Mouse (Mus musculus): ENCODE measurements around the gene Ccdc136. TPM values are rescaled to one million over a fixed set of nuclear protein-coding genes. Genes with fewer than 3 reads are reported as not detected.

Gene Ccdc136
- polyA plus RNA-seq (2017; shearing (Covaris generic)), result 0.07 TPM

GRCm38 (mm10) chr6:29395910-29396713, at the start of gene Ccdc136:
TSS of gene Ccdc136 (plus strand) at chr6:29396309.

GRCm38 (mm10) chr6:29347665-29348370, 48.3 kb upstream of the Ccdc136 start, which contains the start of gene Calu:
TSS of gene Calu (plus strand) at chr6:29348069.

GRCm38 (mm10) chr6:29388052-29388518, 8.0 kb upstream of the Ccdc136 start, which contains the start of gene Opn1sw:
TSS of gene Opn1sw (minus strand) at chr6:29388468.

GRCm38 (mm10) chr6:29433038-29433803, 37.1 kb downstream of the Ccdc136 start, which contains the start of gene Flnc:
TSS of gene Flnc (plus strand) at chr6:29433256.

GRCm38 (mm10) chr6:29467583-29468354, 71.7 kb downstream of the Ccdc136 start, which contains the start of gene Atp6v1f:
TSS of gene Atp6v1f (plus strand) at chr6:29467718.

GRCm38 (mm10) chr6:29471137-29471536, 75.0 kb downstream of the Ccdc136 start, which contains the start of gene Atp6v1fnb:
TSS of gene Atp6v1fnb (plus strand) at chr6:29471437.

Other genes with a start within 250 kb of the Ccdc136 start
- gene Rbm28, start 231.3 kb upstream of the Ccdc136 start, polyA plus RNA-seq (2017; shearing (Covaris generic)), result 69.8 TPM
- not detected for gene Prrt4, start 216.7 kb upstream of the Ccdc136 start, polyA plus RNA-seq (2017; shearing (Covaris generic))
- 53.9 TPM for gene Impdh1, start 179.9 kb upstream of the Ccdc136 start, polyA plus RNA-seq (2017; shearing (Covaris generic))
- 43.6 TPM for gene Hilpda, start 123.8 kb upstream of the Ccdc136 start, polyA plus RNA-seq (2017; shearing (Covaris generic))
- 0.74 TPM for gene Fam71f2, start 116.7 kb upstream of the Ccdc136 start, polyA plus RNA-seq (2017; shearing (Covaris generic))
- gene Fam71f1, start 77.2 kb upstream of the Ccdc136 start, polyA plus RNA-seq (2017; shearing (Covaris generic)), result not detected
- 121 TPM for gene Calu, start 48.2 kb upstream of the Ccdc136 start, polyA plus RNA-seq (2017; shearing (Covaris generic))
- 0.27 TPM for gene Opn1sw, start 7.8 kb upstream of the Ccdc136 start, polyA plus RNA-seq (2017; shearing (Covaris generic))
- gene Flnc, start 36.9 kb downstream of the Ccdc136 start, polyA plus RNA-seq (2017; shearing (Covaris generic)), result not detected
- gene Atp6v1f, start 71.4 kb downstream of the Ccdc136 start, polyA plus RNA-seq (2017; shearing (Covaris generic)), result 405 TPM
- gene Atp6v1fnb, start 75.1 kb downstream of the Ccdc136 start, polyA plus RNA-seq (2017; shearing (Covaris generic)), result not detected
- not detected for gene Kcp, start 111.6 kb downstream of the Ccdc136 start, polyA plus RNA-seq (2017; shearing (Covaris generic))
- gene Irf5, start 130.3 kb downstream of the Ccdc136 start, polyA plus RNA-seq (2017; shearing (Covaris generic)), result 30.8 TPM
- gene Tnpo3, start 213.6 kb downstream of the Ccdc136 start, polyA plus RNA-seq (2017; shearing (Covaris generic)), result 129 TPM